Mouse (Mus musculus): ENCODE results near the gene Tut1. TPM values are rescaled to one million over a fixed set of nuclear protein-coding genes. Genes with fewer than 3 reads are reported as not detected.

The Tut1 gene
- total RNA-seq, 1 experiment, result 42.6 TPM

GRCm38 (mm10) chr19:8965075-8965474 is 11.4 kb downstream of the Tut1 start:
- Histone ChIP-seq H3K9ac (ENCODE audit: insufficient read depth, low read depth, low read length, poor library complexity, severe bottlenecking) (no peak overlapping the region), H3K4me3 (ENCODE audit: insufficient read depth in 1 of 2, low read depth in 1 of 2, low read length in 2 of 2, poor library complexity in 1 of 2, severe bottlenecking in 1 of 2) (no peak overlapping the region)
- no peak for DNase-seq (ENCODE audit: low read depth, low spot score)

GRCm38 (mm10) chr19:8965771-8966170 is 12.1 kb downstream of the Tut1 start:
- no peaks in the 10 kb centered on the region for H3K9me3 ChIP-seq (ENCODE audit: control insufficient read depth, insufficient read depth, low read depth, low read length)
- H3K4me1 ChIP-seq (ENCODE audit: control insufficient read depth in 2 of 2, insufficient read depth in 2 of 2, low read length in 2 of 2, poor library complexity in 1 of 2), result peaks cover 0 to 8% of the 10 kb centered on the region in 2 experiments; a peak in 1 of 4 replicates
- no peak for DNase-seq (ENCODE audit: low read depth, low spot score)
- no peak for TF ChIP-seq MAFK (IDR thresholded peaks at IDR 0.05; ENCODE audit: insufficient read depth, low read depth, low read length)
- TF ChIP-seq ZNF384 (IDR thresholded peaks at IDR 0.05; ENCODE audit: low read depth, low read length), result no peak
- no peak for TF ChIP-seq ZC3H11A (IDR thresholded peaks at IDR 0.05; ENCODE audit: borderline replicate concordance, low read depth, low read length)
- no peak for TF ChIP-seq HCFC1 (IDR thresholded peaks at IDR 0.05; ENCODE audit: borderline replicate concordance, insufficient read depth, low read length)
- TF ChIP-seq CHD2 (IDR thresholded peaks at IDR 0.05; ENCODE audit: low read depth, low read length), result no peak
- peak overlapping the region; percentile 74 to 85; a peak in 3 of 4 replicates for H3K4me3 ChIP-seq (ENCODE audit: insufficient read depth in 1 of 2, low read depth in 1 of 2, low read length in 2 of 2, poor library complexity in 1 of 2, severe bottlenecking in 1 of 2)
- peak overlapping the region; percentile 2 for H3K27ac ChIP-seq (ENCODE audit: insufficient read depth, low read depth, low read length, poor library complexity, severe bottlenecking)
- in situ Hi-C loops (cut with MboI; ENCODE audit: low sequenced_read_pairs in 2 of 2, unreplicated experiment in 2 of 2), result no loop called here
- H3K9ac ChIP-seq (ENCODE audit: insufficient read depth, low read depth, low read length, poor library complexity, severe bottlenecking), result peak overlapping the region; percentile 23
- H3K36me3 ChIP-seq (ENCODE audit: control insufficient read depth, insufficient read depth, low read length, poor library complexity, severe bottlenecking), result peaks cover 65% of the 10 kb centered on the region

More at GRCm38 (mm10) chr19:8965075-8965474, 11.4 kb downstream of the Tut1 start:
- in situ Hi-C loops (cut with MboI; ENCODE audit: low sequenced_read_pairs in 2 of 2, unreplicated experiment in 2 of 2), result no loop called here
- peaks cover 0 to 6% of the 10 kb centered on the region in 2 experiments; a peak in 1 of 4 replicates for H3K4me1 ChIP-seq (ENCODE audit: control insufficient read depth in 2 of 2, insufficient read depth in 2 of 2, low read length in 2 of 2, poor library complexity in 1 of 2)
- TF ChIP-seq MAFK (IDR thresholded peaks at IDR 0.05; ENCODE audit: insufficient read depth, low read depth, low read length) (no peak), ZC3H11A (IDR thresholded peaks at IDR 0.05; ENCODE audit: borderline replicate concordance, low read depth, low read length) (no peak), HCFC1 (IDR thresholded peaks at IDR 0.05; ENCODE audit: borderline replicate concordance, insufficient read depth, low read length) (no peak), CHD2 (IDR thresholded peaks at IDR 0.05; ENCODE audit: low read depth, low read length) (no peak), ZNF384 (IDR thresholded peaks at IDR 0.05; ENCODE audit: low read depth, low read length) (no peak)
- H3K9me3 ChIP-seq (ENCODE audit: control insufficient read depth, insufficient read depth, low read depth, low read length), result no peaks in the 10 kb centered on the region
- H3K27ac ChIP-seq (ENCODE audit: insufficient read depth, low read depth, low read length, poor library complexity, severe bottlenecking), result no peak overlapping the region
- peaks cover 58% of the 10 kb centered on the region for H3K36me3 ChIP-seq (ENCODE audit: control insufficient read depth, insufficient read depth, low read length, poor library complexity, severe bottlenecking)

GRCm38 (mm10) chr19:8966198-8966589 is 12.5 kb downstream of the Tut1 start:
- Histone ChIP-seq H3K36me3 (ENCODE audit: control insufficient read depth, insufficient read depth, low read length, poor library complexity, severe bottlenecking) (peaks cover 70% of the 10 kb centered on the region), H3K27ac (ENCODE audit: insufficient read depth, low read depth, low read length, poor library complexity, severe bottlenecking) (peak overlapping the region; percentile 97), H3K9me3 (ENCODE audit: control insufficient read depth, insufficient read depth, low read depth, low read length) (no peaks in the 10 kb centered on the region), H3K4me3 (ENCODE audit: insufficient read depth in 1 of 2, low read depth in 1 of 2, low read length in 2 of 2, poor library complexity in 1 of 2, severe bottlenecking in 1 of 2) (peak overlapping the region; percentile 74 to 85), H3K4me1 (ENCODE audit: control insufficient read depth in 2 of 2, insufficient read depth in 2 of 2, low read length in 2 of 2, poor library complexity in 1 of 2) (peaks cover 0 to 9% of the 10 kb centered on the region in 2 experiments; a peak in 1 of 4 replicates), H3K9ac (ENCODE audit: insufficient read depth, low read depth, low read length, poor library complexity, severe bottlenecking) (peak overlapping the region; percentile 90)
- in situ Hi-C loops (cut with MboI; ENCODE audit: low sequenced_read_pairs in 2 of 2, unreplicated experiment in 2 of 2), result no loop called here
- TF ChIP-seq MAFK (IDR thresholded peaks at IDR 0.05; ENCODE audit: insufficient read depth, low read depth, low read length), result no peak
- TF ChIP-seq HCFC1 (IDR thresholded peaks at IDR 0.05; ENCODE audit: borderline replicate concordance, insufficient read depth, low read length), result no peak
- no peak for TF ChIP-seq ZNF384 (IDR thresholded peaks at IDR 0.05; ENCODE audit: low read depth, low read length)
- TF ChIP-seq ZC3H11A (IDR thresholded peaks at IDR 0.05; ENCODE audit: borderline replicate concordance, low read depth, low read length), result no peak
- TF ChIP-seq CHD2 (IDR thresholded peaks at IDR 0.05; ENCODE audit: low read depth, low read length), result no peak
- no peak for DNase-seq (ENCODE audit: low read depth, low spot score)

GRCm38 (mm10) chr19:8966590-8967372 is 13.1 kb downstream of the Tut1 start, which contains the start of gene Eef1g:
Gene Eef1g, plus strand, starts transcription at chr19:8967041.
- peak within 1 kb of the TSS; percentile 82 to 85 for H3K4me3 ChIP-seq (ENCODE audit: insufficient read depth in 1 of 2, low read depth in 1 of 2, low read length in 2 of 2, poor library complexity in 1 of 2, severe bottlenecking in 1 of 2)
- H3K27ac ChIP-seq (ENCODE audit: insufficient read depth, low read depth, low read length, poor library complexity, severe bottlenecking), result peak within 1 kb of the TSS; percentile 97
- TF ChIP-seq MAFK (IDR thresholded peaks at IDR 0.05; ENCODE audit: insufficient read depth, low read depth, low read length), result no peak
- no peak for TF ChIP-seq HCFC1 (IDR thresholded peaks at IDR 0.05; ENCODE audit: borderline replicate concordance, insufficient read depth, low read length)
- no peak for TF ChIP-seq ZNF384 (IDR thresholded peaks at IDR 0.05; ENCODE audit: low read depth, low read length)
- TF ChIP-seq ZC3H11A (IDR thresholded peaks at IDR 0.05; ENCODE audit: borderline replicate concordance, low read depth, low read length), result no peak
- TF ChIP-seq CHD2 (IDR thresholded peaks at IDR 0.05; ENCODE audit: low read depth, low read length), result no peak
- peaks cover 72% of the 10 kb centered on the region for H3K36me3 ChIP-seq (ENCODE audit: control insufficient read depth, insufficient read depth, low read length, poor library complexity, severe bottlenecking)
- DNase-seq (ENCODE audit: low read depth, low spot score), result peak; percentile 98
- peaks cover 0 to 10% of the 10 kb centered on the region in 2 experiments; a peak in 1 of 4 replicates for H3K4me1 ChIP-seq (ENCODE audit: control insufficient read depth in 2 of 2, insufficient read depth in 2 of 2, low read length in 2 of 2, poor library complexity in 1 of 2)
- H3K9ac ChIP-seq (ENCODE audit: insufficient read depth, low read depth, low read length, poor library complexity, severe bottlenecking), result peak within 1 kb of the TSS; percentile 90
- in situ Hi-C loops (cut with MboI; ENCODE audit: low sequenced_read_pairs in 2 of 2, unreplicated experiment in 2 of 2), result no loop called here
- H3K9me3 ChIP-seq (ENCODE audit: control insufficient read depth, insufficient read depth, low read depth, low read length), result no peaks in the 10 kb centered on the region
